Mouse (Mus musculus) stomach, postnatal 0 days (tissue): ENCODE data around the gene Grid2ip.

Source experiments
- CTCF ChIP-seq: IDR thresholded peaks from 2 replicates; pipeline ENCODE4 v1.5.1; 2016; ENCODE audit warnings: antibody characterized with exemption, low read depth, mild to moderate bottlenecking, moderate library complexity
- EP300 ChIP-seq: optimal IDR thresholded peaks from 2 replicates; pipeline ENCODE3; 2016; ENCODE audit warnings: antibody characterized with exemption

- TF ChIP-seq CTCF (peak; percentile 91), EP300 (no peak)
Observed at GRCm38 (mm10) chr5:143434421-143434820, 77.3 kb downstream of the Grid2ip start.
